Mouse (Mus musculus) myocyte (in vitro differentiated cells): ENCODE measurements at regions not wholly inside any gene's neighbourhood (a gene's known extent, or its start where the extent isn't known, plus 50 kb on each side); places are given as distances from the start of the nearest gene placed in this dataset.

Source experiments
- H3K27me3 ChIP-seq: one replicate; pipeline ENCODE4 v1.6.1; 2011; ENCODE audit not compliant: control insufficient read depth, insufficient read depth, insufficient read length
- H3K36me3 ChIP-seq: one replicate; pipeline ENCODE4 v1.6.1; 2011; ENCODE audit not compliant: control insufficient read depth, insufficient read depth
- H3K4me2 ChIP-seq: one replicate; pipeline ENCODE4 v1.6.1; 2011; ENCODE audit warnings: low read depth, control low read depth
- H3K4me3 ChIP-seq: one replicate; pipeline ENCODE4 v1.5.1; 2011; ENCODE audit warnings: mild to moderate bottlenecking, control low read depth, moderate library complexity
- H3K79me2 ChIP-seq: one replicate; pipeline ENCODE4 v1.6.1; 2011; ENCODE audit not compliant: control insufficient read depth, insufficient read depth
- H3ac ChIP-seq: one replicate; pipeline ENCODE4 v1.6.1; 2011; ENCODE audit not compliant: control insufficient read depth, insufficient read length
- CEBPB ChIP-seq: IDR thresholded peaks from 2 replicates; pipeline ENCODE4 v1.6.1; 2011; ENCODE audit warnings: mild to moderate bottlenecking, moderate library complexity; ENCODE audit not compliant: poor library complexity, insufficient read depth, severe bottlenecking
- E2F4 ChIP-seq: IDR thresholded peaks from one replicate; pipeline ENCODE4 v1.6.1; 2011; ENCODE audit warnings: mild to moderate bottlenecking, control low read depth, moderate library complexity; ENCODE audit not compliant: insufficient read depth
- MAX ChIP-seq: IDR thresholded peaks from one replicate; pipeline ENCODE4 v1.6.1; 2011; ENCODE audit warnings: low read depth, mild to moderate bottlenecking, control low read depth
- MYOD1 ChIP-seq, 3 experiments: IDR thresholded peaks; one replicate each; pipeline ENCODE4 v1.6.1; 2011; ENCODE audit warnings: control low read depth in 2 of 3, low read depth in 2 of 3, mild to moderate bottlenecking in 2 of 3, moderate library complexity in 1 of 3; ENCODE audit not compliant: insufficient read length in 2 of 3, control insufficient read depth in 1 of 3
- MYOG ChIP-seq, 3 experiments: IDR thresholded peaks; one replicate each; pipeline ENCODE4 v1.6.1; 2011; ENCODE audit warnings: control low read depth in 2 of 3, low read depth in 2 of 3, mild to moderate bottlenecking in 2 of 3; ENCODE audit not compliant: insufficient read length in 2 of 3, control insufficient read depth in 1 of 3, insufficient read depth in 1 of 3
- POLR2A ChIP-seq: IDR thresholded peaks from one replicate; pipeline ENCODE4 v1.6.1; 2011; ENCODE audit warnings: low read depth, mild to moderate bottlenecking, control low read depth, moderate library complexity; ENCODE audit not compliant: insufficient read length
- POLR2AphosphoS2 ChIP-seq: IDR thresholded peaks from one replicate; pipeline ENCODE4 v1.6.1; 2011; ENCODE audit warnings: low read depth, control low read depth; ENCODE audit not compliant: insufficient read length
- REST ChIP-seq: IDR thresholded peaks from one replicate; pipeline ENCODE4 v1.6.1; 2011; ENCODE audit warnings: mild to moderate bottlenecking, control low read depth, moderate library complexity; ENCODE audit not compliant: insufficient read depth, insufficient read length
- SRF ChIP-seq: IDR thresholded peaks from one replicate; pipeline ENCODE4 v1.6.1; 2011; ENCODE audit warnings: low read depth; ENCODE audit not compliant: control insufficient read depth, insufficient read length
- TCF12 ChIP-seq: IDR thresholded peaks from one replicate; pipeline ENCODE4 v1.6.1; 2011; ENCODE audit warnings: mild to moderate bottlenecking, control low read depth; ENCODE audit not compliant: poor library complexity, insufficient read depth, severe bottlenecking
- TCF3 ChIP-seq: IDR thresholded peaks from one replicate; pipeline ENCODE4 v1.6.1; 2011; ENCODE audit warnings: low read depth, control low read depth; ENCODE audit not compliant: insufficient read length
- USF1 ChIP-seq: IDR thresholded peaks from one replicate; pipeline ENCODE4 v1.6.1; 2011; ENCODE audit warnings: low read depth, mild to moderate bottlenecking, control low read depth, moderate library complexity

GRCm38 (mm10) chr8:116334101-116334500, 170.7 kb upstream of the Dynlrb2 start:
- H3ac ChIP-seq = no peak overlapping the region
- TF ChIP-seq TCF3 = no peak
- TF ChIP-seq USF1 = no peak
- no peak for TF ChIP-seq E2F4
- TF ChIP-seq SRF = no peak
- no peak for TF ChIP-seq TCF12
- no peak for TF ChIP-seq POLR2A
- no peak for TF ChIP-seq MYOG (IDR thresholded peaks at IDR 0.05; ENCODE audit: control insufficient read depth in 1 of 3, insufficient read depth in 1 of 3, insufficient read length in 2 of 3, low read depth in 2 of 3)
- no peak for TF ChIP-seq POLR2AphosphoS2
- no peak for TF ChIP-seq MAX
- no peak for TF ChIP-seq CEBPB
- TF ChIP-seq REST = no peak
- TF ChIP-seq MYOD1 (IDR thresholded peaks at IDR 0.05; ENCODE audit: control insufficient read depth in 1 of 3, insufficient read length in 2 of 3, low read depth in 2 of 3) = no peak
- H3K4me2 ChIP-seq = no peak overlapping the region
- H3K27me3 ChIP-seq = no peaks in the 10 kb centered on the region
- no peaks in the 10 kb centered on the region for H3K79me2 ChIP-seq
- H3K36me3 ChIP-seq = no peaks in the 10 kb centered on the region
- no peak overlapping the region for H3K4me3 ChIP-seq

- H3K79me2 ChIP-seq = no peaks in the 10 kb centered on the region
- no peak overlapping the region for H3ac ChIP-seq
- TF ChIP-seq TCF3 (no peak), POLR2A (no peak), MAX (no peak), TCF12 (no peak), POLR2AphosphoS2 (no peak), MYOG (IDR thresholded peaks at IDR 0.05; ENCODE audit: control insufficient read depth in 1 of 3, insufficient read depth in 1 of 3, insufficient read length in 2 of 3, low read depth in 2 of 3) (no peak), E2F4 (no peak), MYOD1 (IDR thresholded peaks at IDR 0.05; ENCODE audit: control insufficient read depth in 1 of 3, insufficient read length in 2 of 3, low read depth in 2 of 3) (no peak), SRF (no peak)
- no peaks in the 10 kb centered on the region for H3K27me3 ChIP-seq
- H3K4me3 ChIP-seq = no peak overlapping the region
- no peaks in the 10 kb centered on the region for H3K36me3 ChIP-seq
- no peak overlapping the region for H3K4me2 ChIP-seq
Observed at GRCm38 (mm10) chr8:116320014-116320680, 184.6 kb upstream of the Dynlrb2 start.

GRCm38 (mm10) chr8:116315410-116315809, 189.4 kb upstream of the Dynlrb2 start:
- Histone ChIP-seq H3K36me3 (no peaks in the 10 kb centered on the region), H3ac (no peak overlapping the region), H3K27me3 (no peaks in the 10 kb centered on the region), H3K4me2 (no peak overlapping the region), H3K4me3 (no peak overlapping the region), H3K79me2 (no peaks in the 10 kb centered on the region)
- TF ChIP-seq POLR2A = no peak
- TF ChIP-seq CEBPB = no peak
- TF ChIP-seq REST = no peak
- TF ChIP-seq SRF = no peak
- TF ChIP-seq TCF3 = no peak
- no peak for TF ChIP-seq TCF12
- TF ChIP-seq MYOG (IDR thresholded peaks at IDR 0.05; ENCODE audit: control insufficient read depth in 1 of 3, insufficient read depth in 1 of 3, insufficient read length in 2 of 3, low read depth in 2 of 3) = no peak
- TF ChIP-seq MAX = no peak
- TF ChIP-seq USF1 = no peak
- TF ChIP-seq MYOD1 (IDR thresholded peaks at IDR 0.05; ENCODE audit: control insufficient read depth in 1 of 3, insufficient read length in 2 of 3, low read depth in 2 of 3) = no peak
- no peak for TF ChIP-seq POLR2AphosphoS2
- no peak for TF ChIP-seq E2F4

- no peak for TF ChIP-seq E2F4
- no peak for TF ChIP-seq TCF3
- TF ChIP-seq MAX = no peak
- no peak for TF ChIP-seq SRF
- no peak for TF ChIP-seq TCF12
- TF ChIP-seq POLR2A = no peak
- no peak overlapping the region for H3K4me3 ChIP-seq
- H3K4me2 ChIP-seq = no peak overlapping the region
- no peaks in the 10 kb centered on the region for H3K79me2 ChIP-seq
- H3K36me3 ChIP-seq = no peaks in the 10 kb centered on the region
- no peak overlapping the region for H3ac ChIP-seq
- no peaks in the 10 kb centered on the region for H3K27me3 ChIP-seq
Observed at GRCm38 (mm10) chr8:116314429-116315092, 190.2 kb upstream of the Dynlrb2 start.

- Histone ChIP-seq H3K27me3 (no peaks in the 10 kb centered on the region), H3K79me2 (no peaks in the 10 kb centered on the region), H3K4me3 (no peak overlapping the region), H3ac (no peak overlapping the region), H3K36me3 (no peaks in the 10 kb centered on the region), H3K4me2 (no peak overlapping the region)
- TF ChIP-seq TCF3 (no peak), POLR2AphosphoS2 (no peak), E2F4 (no peak), SRF (no peak), MAX (no peak), CEBPB (no peak), REST (no peak), MYOD1 (IDR thresholded peaks at IDR 0.05; ENCODE audit: control insufficient read depth in 1 of 3, insufficient read length in 2 of 3, low read depth in 2 of 3) (no peak), USF1 (no peak), POLR2A (no peak), TCF12 (no peak), MYOG (IDR thresholded peaks at IDR 0.05; ENCODE audit: control insufficient read depth in 1 of 3, insufficient read depth in 1 of 3, insufficient read length in 2 of 3, low read depth in 2 of 3) (no peak)
Observed at GRCm38 (mm10) chr8:116298891-116299290, 205.9 kb upstream of the Dynlrb2 start.
